Mouse (Mus musculus): ENCODE data around the gene Rpl29.

DNA sequence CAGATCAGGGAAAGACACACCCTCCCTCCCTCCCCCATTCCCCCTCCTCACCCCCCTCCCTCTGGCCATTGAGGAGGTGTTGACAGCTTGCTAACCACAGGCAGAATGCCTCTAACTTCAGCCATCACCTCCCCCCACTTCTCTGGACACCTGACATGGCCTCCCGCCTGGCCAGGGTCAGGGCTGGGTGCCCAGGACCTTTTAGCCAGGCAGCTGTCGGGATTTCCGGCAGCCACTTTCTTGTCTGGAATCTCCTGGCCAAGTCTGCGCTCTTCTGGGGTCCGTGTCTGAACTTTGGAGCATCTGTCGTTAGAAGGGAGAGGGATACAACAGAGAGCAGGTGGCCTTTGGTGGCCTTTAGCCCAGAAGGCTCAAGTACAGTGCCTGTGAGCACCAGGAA, 24.0 kb upstream of the Rpl29 start:
- TF ChIP-seq POLR2A (IDR thresholded peaks at IDR 0.05; ENCODE audit: low read depth, low read length) (no peak), CTCF (conservative IDR thresholded peaks at IDR 0.05; ENCODE audit: insufficient read depth, insufficient read length, low read depth, low read length) (no peak)
